Mouse (Mus musculus): ENCODE measurements at regions not wholly inside any gene's neighbourhood (a gene's known extent, or its start where the extent isn't known, plus 50 kb on each side); places are given as distances from the start of the nearest gene placed in this dataset.

DNA sequence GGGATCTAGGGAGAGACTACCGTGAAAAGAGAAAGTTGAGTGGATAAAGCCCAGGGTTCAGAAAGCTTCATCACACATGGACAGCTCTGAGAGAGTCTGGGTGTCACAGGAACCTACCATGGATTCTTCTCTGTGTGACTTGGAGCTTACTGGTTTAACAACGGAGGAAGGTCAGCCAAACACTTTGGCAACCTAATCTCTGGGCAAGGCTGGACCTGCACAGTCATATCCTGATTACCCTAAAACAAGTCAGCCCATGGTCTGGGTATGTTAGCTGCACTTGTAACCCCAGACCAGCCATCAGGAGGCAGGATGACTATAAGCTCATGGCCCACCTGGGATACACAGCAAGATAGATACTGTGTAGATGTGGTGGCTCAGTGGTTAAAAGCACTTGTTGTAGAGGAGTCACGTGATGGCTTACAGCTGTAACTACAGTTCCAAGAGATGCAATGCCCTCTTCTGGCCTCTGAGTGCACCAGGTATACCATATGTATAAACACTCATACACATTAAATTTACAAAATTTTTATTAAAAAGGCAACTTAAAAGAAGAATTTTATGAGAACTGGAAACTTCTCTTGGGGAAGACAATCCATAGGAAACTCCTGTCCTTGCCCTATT lies 85.0 kb upstream of the Serbp1 start:
- in situ Hi-C loops (cut with MboI) = no loop called here

DNA sequence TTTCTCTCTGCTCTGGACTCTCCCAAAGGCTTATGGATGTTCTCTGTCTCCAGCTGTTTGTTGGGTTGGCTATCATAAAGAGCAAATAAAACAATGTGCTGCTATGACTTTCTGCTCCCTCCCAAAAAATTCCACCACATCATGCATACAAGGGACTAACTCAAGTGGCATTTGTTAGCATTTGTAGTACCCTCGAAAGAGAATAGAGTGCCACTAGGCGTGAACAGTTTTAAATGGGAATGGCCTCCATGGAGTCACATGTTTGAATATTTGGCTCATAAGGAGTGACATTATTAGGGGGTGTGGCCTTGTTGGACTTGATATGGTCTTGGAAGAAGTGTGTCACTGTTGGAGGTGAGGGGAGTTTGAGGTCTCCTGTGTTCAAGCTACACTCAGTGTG lies 86.5 kb upstream of the Serbp1 start:
- in situ Hi-C loops (cut with MboI) = no loop called here

DNA sequence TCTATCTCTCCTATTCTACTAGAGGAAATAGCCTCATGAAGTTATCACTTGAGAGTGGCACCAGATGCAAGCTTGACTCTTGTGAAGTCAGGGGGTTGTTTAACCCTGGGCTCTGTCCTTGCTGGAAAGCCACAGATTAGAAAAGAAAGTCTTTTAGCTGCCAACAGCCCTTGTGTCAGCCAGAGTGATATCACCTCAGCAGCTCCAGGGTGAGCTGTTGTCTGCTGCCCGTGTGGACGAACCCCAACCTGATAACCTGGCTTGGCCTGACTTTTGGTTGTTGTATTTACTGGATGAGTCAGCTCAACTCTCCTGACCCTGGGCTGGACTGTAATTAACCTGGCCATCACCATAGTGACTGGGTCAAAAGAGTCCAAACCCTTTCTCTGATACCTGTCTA lies 88.6 kb upstream of the Serbp1 start:
- in situ Hi-C loops (cut with MboI) = loop anchor here (25.0 kb wide), 1 partner anchor 112 kb away; the partner anchor contains the start of gene Gadd45a

DNA sequence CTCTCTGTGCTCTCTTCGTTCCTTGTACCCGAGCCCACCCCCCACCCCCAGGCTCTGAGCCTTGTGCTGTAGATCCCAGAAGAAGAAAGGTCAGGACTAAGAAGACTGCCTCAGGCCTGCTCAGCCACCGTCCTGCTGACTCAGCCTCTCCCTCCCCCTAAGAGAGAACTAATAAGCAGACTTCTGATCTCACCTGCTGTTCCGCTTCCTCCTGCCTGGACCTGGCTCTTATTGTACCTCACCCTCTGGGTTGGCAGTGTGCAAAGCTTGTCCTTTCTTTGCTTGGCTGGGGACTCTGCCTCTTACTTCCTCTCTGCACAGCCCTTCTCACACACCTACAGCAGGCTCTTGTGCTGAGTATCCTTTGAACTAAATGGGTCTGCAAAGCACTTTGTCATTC lies 91.3 kb upstream of the Serbp1 start:
- in situ Hi-C loops (cut with MboI) = loop anchor here (25.0 kb wide), 1 partner anchor 109 kb away; the partner anchor contains the start of gene Gadd45a

DNA sequence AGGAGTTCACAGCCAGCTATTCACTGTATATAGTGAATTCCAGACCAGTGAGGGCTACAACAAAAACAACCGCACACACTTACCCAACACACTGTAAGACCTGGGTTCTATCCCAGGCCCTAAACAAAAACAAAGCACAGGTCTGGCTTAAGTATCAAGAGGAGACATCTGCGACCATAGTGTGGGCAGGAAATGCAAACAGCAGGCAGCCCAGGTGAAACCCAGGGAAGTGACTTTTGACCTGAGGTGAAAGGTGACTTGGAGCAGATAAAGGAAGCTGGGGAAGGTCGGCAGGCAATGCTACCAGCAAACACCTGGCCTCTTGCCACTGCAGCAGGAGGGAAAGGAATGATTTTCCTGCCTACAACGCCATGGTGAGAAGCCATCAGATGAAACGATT lies 92.0 kb upstream of the Serbp1 start:
- in situ Hi-C loops (cut with MboI) = loop anchor here (25.0 kb wide), 1 partner anchor 109 kb away; the partner anchor contains the start of gene Gadd45a

DNA sequence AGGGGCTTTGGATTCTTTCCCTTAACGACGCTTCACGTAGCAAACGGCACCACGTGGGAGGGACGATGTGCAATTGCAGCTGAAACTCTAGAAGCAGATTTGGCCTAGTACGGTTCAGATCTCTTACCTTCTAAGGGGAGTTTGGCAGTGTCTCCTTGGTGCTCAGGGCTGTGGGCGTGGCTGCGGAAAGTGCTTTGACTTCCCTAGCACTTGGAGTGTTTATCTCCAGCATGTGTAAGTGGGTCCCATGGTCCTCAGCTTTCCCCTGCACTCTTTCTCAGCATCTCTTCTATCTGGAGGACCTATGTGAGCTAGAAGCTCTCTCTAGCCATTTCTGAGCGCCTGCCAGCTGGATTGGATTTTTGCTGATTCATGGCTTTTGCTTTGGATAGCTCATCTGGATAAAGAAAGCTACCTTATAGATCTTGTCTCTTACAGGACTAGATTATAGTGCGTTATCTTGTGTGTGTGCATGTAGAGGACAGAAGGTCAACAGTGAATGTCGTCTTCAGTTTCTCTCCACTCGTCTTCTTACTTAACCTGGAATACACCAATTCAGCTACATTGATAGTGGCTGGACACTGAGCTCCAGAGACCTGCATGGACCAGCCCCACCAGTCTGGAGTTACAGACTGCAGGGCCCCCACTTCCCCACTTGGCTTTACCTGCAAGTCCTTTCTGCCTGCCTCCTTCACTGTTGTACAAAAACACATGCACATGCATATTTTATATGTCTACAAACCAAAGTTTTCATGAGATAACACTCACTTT lies 92.8 kb upstream of the Serbp1 start:
- in situ Hi-C loops (cut with MboI) = loop anchor here (25.0 kb wide), 1 partner anchor 108 kb away; the partner anchor contains the start of gene Gadd45a

DNA sequence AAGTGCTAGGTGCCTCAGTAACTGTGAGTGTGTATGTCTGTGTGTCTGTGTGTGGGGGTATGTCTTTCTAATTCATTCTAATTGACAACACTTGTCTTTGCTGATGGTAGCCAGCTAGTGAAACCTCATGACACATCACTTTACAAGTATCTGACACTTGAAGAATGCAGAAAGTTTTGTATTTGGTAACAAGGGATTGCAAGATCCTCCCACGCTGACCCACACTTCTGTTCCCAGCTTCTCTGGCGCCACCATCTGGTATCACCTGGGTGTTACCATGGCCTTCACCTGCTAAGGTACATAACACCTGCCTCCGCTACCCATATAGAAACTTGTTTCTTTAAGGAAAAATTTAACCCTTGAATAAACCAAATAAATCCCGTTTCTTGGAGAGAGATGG lies 95.8 kb upstream of the Serbp1 start:
- in situ Hi-C loops (cut with MboI) = loop anchor here (25.0 kb wide), 1 partner anchor 105 kb away; the partner anchor contains the start of gene Gadd45a

DNA sequence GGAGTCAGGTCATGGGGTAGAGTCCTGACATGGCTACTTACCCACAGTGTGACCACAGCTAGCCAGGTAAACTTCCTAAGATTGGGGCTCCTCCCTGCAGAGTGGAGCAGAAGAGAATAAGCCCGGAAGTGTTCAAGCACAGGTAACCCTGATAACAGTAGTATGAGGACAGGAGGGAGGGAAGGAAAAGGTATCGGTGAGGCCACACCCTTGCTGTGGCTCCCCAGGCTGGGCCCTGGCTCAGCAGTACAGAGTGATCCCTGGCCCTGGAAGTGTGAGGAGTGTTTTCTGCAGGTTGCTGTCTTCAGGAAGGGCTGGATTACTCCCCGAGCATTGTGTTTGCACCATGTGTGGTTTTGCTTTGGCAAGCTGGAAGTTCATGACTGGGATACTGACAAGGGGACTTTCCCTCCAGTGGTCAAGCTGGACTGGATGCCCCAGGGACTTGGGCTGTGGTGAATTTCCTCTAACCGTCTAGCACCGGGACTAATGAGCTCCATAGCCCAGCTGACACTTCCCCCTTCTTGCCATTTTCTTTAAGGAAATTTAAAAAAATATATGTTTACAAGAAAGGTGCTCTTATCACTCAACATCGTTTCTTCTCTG lies 97.2 kb upstream of the Serbp1 start:
- in situ Hi-C loops (cut with MboI) = loop anchor here (25.0 kb wide), 1 partner anchor 103 kb away; the partner anchor contains the start of gene Gadd45a

DNA sequence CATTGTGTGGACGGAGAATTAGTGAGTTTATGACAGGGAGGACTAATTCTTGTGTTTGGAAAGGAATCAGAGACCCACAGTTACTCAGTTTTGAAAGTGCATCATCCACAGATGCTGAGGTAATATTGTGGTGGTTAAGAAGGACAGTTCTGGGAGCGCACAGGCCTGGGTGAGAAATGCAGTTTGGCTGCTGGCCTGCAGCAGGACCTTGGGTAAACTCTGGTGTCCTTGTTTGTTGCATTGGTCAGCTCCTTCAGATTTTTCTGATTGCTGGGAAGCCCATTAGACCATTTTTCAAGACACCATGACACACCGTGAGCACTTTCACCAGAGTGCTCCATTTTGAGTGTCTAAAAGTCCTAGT lies 99.0 kb upstream of the Serbp1 start:
- in situ Hi-C loops (cut with MboI) = loop anchor here (25.0 kb wide), 1 partner anchor 102 kb away; the partner anchor contains the start of gene Gadd45a

DNA sequence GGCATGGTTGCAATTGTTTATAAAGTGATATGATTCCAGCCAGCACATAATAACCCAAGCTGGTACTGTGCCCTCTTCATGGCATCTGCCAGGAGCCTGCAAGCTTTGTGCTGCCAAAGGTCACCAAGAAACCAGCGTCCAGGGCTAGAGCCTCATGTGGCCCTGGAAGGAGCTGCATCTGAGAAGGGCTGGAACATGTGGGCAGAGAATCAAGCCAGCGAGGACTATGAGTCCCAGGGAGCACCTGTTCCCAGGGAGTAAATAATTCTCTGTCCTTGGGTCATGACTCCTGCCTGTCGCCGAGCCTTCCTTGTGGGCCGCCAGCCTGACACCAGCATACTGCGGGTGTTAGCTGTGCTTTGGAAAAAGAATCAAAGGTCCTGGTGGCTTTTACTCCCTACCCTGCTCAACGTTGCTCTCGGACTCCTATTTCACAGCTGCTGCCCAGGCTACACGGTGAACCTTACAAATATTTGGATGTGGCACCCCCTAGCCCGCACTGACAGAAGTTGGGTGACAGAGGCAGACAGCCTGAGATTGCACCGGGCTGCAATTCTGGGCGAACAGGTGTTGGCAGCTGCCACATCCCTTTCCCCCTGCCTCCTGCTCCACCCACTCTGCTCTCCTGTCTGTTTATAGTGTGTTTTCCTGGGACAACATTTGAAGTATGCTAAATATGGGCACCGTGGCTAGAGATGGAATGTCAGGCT lies 99.5 kb upstream of the Serbp1 start:
- in situ Hi-C loops (cut with MboI) = loop anchor here (25.0 kb wide), 1 partner anchor 101 kb away; the partner anchor contains the start of gene Gadd45a

DNA sequence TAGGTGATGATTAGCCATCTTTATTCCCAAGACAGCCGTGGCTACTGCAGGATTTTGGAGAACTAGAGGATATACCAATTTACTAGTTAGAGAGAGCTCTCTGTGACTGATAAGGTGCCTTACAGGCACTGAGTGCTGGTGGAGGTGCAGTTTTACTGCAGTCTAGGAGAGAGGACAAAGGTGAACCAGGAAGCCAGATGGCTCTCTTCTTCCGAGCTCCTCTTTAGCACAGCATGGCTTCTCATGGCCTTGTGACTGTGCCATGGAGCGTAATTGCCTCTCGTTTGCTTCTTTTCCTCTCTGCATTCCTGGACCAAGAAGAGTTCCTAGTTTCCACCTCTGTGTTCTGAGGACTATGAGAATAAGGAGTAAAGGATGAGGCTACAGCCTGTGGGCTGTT lies 100.2 kb upstream of the Gadd45a start:
- in situ Hi-C loops (cut with MboI) = loop anchor here (25.0 kb wide), 1 partner anchor 100 kb away; the partner anchor contains the start of gene Gadd45a

DNA sequence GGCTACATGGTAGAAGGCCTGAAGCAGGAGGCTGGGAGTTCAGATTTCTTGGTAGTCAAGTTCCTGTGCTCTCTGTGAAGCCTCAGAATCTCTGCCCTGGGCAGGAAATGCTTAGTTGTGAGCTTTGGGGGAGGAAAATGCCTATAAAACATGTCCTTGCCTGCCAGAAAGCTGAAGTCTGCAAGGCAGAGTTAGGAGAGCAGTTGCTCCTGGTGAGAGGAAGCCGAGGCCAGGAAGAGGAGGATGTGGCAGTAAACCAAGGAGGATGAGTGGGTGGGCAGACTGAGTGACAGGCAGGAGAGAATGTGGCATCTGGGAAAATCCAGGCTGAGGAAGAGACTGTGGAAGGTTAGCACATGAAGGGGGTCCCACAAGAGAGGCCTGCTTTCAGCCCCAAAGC lies 97.7 kb upstream of the Gadd45a start:
- in situ Hi-C loops (cut with MboI) = loop anchor here (25.0 kb wide), 1 partner anchor 98 kb away; the partner anchor contains the start of gene Gadd45a

DNA sequence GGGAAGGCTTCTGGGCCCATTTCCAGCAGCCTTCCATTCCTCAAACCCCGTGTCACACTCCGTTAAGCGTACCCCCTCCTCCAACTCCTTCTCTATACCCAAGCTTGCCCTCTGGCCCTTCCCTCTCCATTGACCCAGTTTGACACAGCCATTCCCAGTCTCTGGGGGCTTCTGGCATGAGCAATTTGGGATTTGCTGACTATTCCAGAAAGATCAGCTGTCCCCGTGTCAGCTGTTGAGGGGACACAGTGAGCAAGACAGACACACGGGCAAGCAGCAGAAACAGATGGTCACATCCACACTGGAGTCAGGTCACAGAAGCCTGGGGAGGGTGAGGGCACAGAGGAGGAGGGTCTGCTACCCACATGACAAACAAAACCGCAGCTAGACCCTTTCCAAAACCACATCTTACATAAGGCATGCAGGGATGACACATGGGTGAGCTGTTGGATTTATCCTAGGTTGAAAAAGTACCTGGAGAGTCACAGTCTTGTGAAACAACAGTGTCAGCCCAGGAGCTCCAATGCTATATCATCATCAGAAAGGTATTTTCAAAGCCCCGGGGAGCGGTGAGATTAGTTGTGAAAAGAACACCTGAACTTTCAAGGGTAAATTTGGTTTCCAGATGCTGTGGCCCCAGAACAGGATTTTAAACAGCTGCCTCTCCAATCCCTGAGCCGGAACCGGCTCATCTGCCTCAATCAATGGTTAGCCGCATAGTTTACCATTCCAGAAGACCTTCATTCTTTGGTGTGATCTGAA lies 93.5 kb upstream of the Gadd45a start:
- in situ Hi-C loops (cut with MboI) = loop anchor here (25.0 kb wide), 1 partner anchor 93 kb away; the partner anchor contains the start of gene Gadd45a

DNA sequence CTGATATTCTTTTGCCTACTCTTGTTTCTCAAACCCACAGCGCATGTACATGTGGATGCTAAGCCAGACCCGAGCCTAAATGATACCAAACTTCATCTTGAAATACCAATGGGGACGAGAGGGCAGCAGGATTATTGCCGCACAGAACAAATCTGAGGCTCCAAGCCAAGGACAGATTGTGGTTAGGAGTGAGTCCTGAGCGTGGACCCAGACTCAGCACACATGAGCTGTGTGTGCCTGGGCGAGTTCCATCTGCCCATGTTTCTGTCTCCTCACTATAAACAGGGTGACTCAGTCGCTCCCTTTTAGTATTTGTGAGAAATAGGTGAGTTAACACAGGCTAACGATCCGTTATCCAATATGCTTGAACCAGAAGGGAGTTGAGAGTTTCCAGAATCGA lies 92.4 kb upstream of the Gadd45a start:
- in situ Hi-C loops (cut with MboI) = loop anchor here (25.0 kb wide), 1 partner anchor 92 kb away; the partner anchor contains the start of gene Gadd45a

DNA sequence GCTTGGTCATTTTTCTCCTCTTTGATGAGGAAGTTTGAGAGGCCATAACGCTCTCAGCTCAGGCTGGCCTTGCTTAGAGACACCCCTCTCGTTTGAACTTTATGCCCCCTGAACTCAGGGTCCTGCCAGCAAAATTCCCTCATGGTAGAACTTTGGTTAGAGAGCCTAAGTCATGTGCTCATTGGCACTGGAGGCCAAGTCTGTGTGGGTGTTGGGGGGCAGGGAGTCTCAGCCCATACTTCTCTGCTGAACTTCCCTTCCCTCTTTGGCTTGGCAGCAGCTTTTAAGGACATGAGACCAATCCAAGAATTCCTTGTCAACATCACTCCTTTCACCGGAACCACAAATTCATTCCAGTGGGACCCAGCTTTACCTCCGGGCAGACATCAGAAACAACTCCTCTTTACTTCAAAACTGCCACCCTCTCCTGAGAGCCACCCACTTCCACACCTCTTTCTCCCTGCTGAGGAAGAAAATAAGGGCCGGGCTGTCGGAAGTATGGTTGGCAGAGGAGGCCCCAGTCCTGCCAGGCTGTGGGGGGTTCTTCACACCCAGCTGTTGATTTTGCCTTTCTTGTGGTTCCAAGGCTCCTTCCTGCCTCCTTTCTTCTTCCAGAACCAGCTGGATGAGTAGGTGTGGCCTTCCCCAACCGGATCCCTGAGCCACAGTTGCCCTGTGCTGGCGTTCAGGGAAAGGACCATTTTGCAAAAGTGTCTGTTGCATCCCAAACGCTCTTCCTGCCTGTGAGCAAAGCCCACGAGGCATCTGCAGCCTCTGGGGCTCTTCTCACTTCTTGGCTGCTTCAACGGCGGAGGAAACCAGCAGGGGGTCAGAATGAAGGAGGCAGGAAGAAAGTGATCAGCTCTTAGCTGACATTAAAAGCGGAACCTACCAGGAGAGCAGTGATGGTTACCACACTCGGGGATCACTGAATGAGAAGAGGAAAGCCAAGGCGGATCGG lies 91.5 kb upstream of the Gadd45a start:
- in situ Hi-C loops (cut with MboI) = loop anchor here (25.0 kb wide), 1 partner anchor 91 kb away; the partner anchor contains the start of gene Gadd45a

DNA sequence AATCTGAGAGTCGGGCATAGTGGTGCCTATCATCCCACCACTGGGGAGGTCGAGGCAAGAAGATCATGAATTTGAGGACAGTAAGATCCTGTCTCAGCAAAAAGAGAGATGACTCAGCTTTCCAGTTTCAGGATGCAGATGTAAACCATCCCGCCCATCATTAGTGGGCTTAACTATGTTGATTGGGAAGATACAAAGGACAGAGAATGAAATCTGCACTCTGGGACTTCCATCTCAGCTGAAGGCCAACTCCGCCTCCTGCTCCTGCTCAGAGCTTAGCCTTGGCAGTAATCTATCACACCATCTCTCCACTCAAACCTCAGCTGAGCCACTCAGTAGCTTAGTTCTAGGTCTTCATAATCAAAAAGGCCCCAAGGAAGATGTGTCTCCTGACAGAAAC lies 90.5 kb upstream of the Gadd45a start:
- in situ Hi-C loops (cut with MboI) = loop anchor here (25.0 kb wide), 1 partner anchor 90 kb away; the partner anchor contains the start of gene Gadd45a

DNA sequence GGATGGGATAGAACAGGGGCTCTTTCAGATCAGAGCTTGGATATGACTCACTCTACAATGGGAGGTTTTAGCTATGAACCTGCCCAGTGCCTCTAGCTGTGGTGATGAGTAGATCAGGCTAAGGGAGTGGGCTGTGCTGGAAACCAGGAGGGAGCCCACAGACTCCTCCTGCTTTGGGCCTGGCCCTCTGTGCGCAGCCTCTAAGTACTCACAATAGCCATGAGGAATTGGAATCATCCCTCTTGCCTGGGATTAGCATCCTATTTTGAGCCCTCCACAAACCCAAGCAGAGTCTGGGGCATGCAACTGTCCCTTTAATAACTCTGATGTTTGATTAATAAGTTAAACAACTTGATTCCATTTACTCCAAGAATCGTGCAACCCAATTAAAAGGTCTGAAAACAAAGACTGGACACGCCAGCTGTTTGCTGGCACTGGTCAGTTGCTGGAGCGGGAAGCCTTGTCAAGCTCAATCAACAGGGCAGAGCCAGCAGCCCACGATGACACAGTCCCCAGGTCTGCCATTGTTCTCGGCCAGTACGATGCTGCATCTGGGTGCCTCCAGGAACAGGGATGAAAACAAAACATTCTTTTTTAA lies 88.6 kb upstream of the Gadd45a start:
- in situ Hi-C loops (cut with MboI) = loop anchor here (25.0 kb wide), 1 partner anchor 89 kb away; the partner anchor contains the start of gene Gadd45a

DNA sequence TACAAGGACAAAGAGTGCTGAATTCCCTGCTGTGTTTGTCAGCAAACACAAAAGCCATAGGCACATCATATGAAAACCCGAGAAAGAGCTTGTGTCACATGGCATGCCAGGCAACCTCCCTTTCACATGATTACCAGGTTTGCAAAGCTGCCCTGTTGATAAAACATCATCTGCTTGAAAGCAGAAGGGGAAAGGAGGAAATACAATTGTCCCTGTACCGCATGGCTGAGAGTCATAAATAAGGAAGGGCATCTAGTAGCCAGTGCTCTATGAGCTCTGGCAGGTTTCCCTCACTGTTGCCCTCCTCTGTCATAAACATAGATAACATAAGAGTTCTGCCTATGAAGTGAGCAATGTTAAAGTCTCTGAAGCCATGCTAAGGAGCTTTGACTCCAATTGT lies 86.8 kb upstream of the Gadd45a start:
- in situ Hi-C loops (cut with MboI) = no loop called here

DNA sequence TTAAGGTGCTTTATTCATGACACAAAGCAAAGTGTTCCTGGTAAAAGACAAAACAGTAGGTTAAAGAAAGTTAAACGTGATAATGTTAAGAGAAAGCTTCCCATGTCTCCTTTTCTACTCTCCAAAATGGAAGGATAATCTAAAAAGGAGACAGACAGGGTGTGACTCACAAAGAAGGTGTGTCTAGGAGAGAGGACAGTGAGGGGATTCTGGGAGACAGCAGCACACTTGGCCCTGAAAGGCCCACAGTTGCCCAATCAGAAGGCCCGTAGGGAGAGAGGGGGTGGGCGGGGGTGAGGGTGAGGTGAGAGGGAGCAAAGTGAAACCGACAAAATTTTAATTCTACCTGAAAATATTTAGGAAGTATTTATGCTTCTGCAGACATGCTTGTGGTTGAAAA lies 85.8 kb upstream of the Gadd45a start:
- in situ Hi-C loops (cut with MboI) = no loop called here
